Mouse (Mus musculus): ENCODE results near the gene Tmem198b. TPM values are rescaled to one million over a fixed set of nuclear protein-coding genes. Genes with fewer than 3 reads are reported as not detected.
A peak's percentile ranks its signal among the peaks of the same experiment; 100 is the strongest.

Tmem198b gene
- polyA plus RNA-seq, 1 experiment from 2014 or later, result 9.0 TPM

DNA sequence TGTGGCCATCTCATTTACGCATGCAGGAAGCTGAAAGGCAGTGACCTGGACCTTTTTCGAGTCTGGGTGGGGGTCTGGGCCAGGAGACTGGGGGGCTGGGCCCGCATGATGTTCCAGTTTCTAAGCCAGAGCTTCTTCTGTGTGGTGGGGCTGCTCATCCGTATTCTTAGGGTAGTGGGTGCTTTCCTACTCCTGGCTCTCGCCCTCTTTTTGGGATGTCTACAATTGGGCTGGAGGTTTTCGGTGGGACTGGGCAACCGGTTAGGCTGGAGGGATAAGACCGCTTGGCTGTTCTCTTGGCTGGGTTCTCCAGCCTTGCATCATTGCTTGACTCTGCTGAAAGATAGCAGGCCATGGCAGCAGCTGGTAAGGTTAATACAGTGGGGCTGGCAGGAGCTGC lies 2.8 kb upstream of the Tmem198b start:
- Histone ChIP-seq H3K4me3 (ENCODE audit: inconsistent target) (peak overlapping the region; percentile 56; the same call in 1 of the 2 replicates), H3K36me3 (ENCODE audit: inconsistent target) (no peaks in the 10 kb centered on the region), H3K79me2 (ENCODE audit: inconsistent target) (peaks cover 52% of the 10 kb centered on the region), H3K27ac (no peak overlapping the region)
- WGBS (ENCODE audit: missing documents), result 86% methylated on average over 8 of the region's 8 CpGs

- peak overlapping the region; percentile 71 for H3K27ac ChIP-seq
- H3K79me2 ChIP-seq (ENCODE audit: inconsistent target), result peaks cover 52% of the 10 kb centered on the region
- WGBS (ENCODE audit: missing documents), result 40% methylated on average over 6 of the region's 6 CpGs
- no peaks in the 10 kb centered on the region for H3K36me3 ChIP-seq (ENCODE audit: inconsistent target)
- H3K4me3 ChIP-seq (ENCODE audit: inconsistent target), result peak overlapping the region; percentile 56
These were observed 1.9 kb upstream of the Tmem198b start for GRCm38 (mm10) chr10:128806086-128806485.

GRCm38 (mm10) chr10:128805092-128806000 lies 1.2 kb upstream of the Tmem198b start:
- Histone ChIP-seq H3K36me3 (ENCODE audit: inconsistent target) (peaks cover 1% of the 10 kb centered on the region; the same call in 1 of the 2 replicates), H3K27ac (peak overlapping the region; percentile 88), H3K79me2 (ENCODE audit: inconsistent target) (peaks cover 49% of the 10 kb centered on the region), H3K4me3 (ENCODE audit: inconsistent target) (peak overlapping the region; percentile 79)
- 1% methylated on average over 51 of the region's 70 CpGs for WGBS (ENCODE audit: missing documents)

DNA sequence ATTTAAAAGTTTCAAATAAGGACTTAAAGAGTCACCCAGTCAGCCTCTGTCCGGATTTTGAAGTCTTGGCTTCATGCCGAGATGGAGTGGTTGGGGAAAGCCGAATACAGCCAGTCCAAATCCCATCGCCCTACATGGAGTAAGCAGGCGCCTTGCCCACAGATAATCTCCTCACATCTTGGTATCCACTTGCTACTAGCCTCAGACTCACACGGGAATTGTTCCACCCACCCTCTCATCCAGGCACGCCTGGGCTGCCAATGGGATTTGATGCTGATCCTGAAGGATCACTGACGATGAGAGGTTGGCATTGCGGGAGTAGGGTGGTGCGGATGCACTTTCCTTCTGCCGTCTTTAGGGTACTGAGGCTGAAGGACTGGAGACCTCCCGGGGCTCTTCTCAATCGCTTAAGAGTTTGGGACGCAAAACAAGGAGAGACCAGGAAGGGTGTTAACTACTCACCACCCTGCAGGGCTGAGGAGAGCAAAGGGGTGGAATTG lies 349 bp downstream of the Tmem198b start, which contains the start of gene Dnajc14:
Dnajc14 (plus strand) TSS at position 292 of the 500 bp plus-strand sequence.
- H3K27ac ChIP-seq, result peak within 1 kb of the TSS; percentile 88
- peaks cover 15% of the 10 kb centered on the region; the same call in 1 of the 2 replicates for H3K36me3 ChIP-seq (ENCODE audit: inconsistent target)
- H3K4me3 ChIP-seq (ENCODE audit: inconsistent target), result peak within 1 kb of the TSS; percentile 79
- H3K79me2 ChIP-seq (ENCODE audit: inconsistent target), result peaks cover 34% of the 10 kb centered on the region
- WGBS (ENCODE audit: missing documents), result 3% methylated on average over 14 of the region's 14 CpGs

- H3K79me2 ChIP-seq (ENCODE audit: inconsistent target), result peaks cover 29% of the 10 kb centered on the region
- H3K27ac ChIP-seq, result peak overlapping the region; percentile 88
- WGBS (ENCODE audit: missing documents), result 7% methylated on average over 6 of the region's 6 CpGs
- H3K4me3 ChIP-seq (ENCODE audit: inconsistent target), result peak overlapping the region; percentile 79
- peaks cover 20% of the 10 kb centered on the region; the same call in 1 of the 2 replicates for H3K36me3 ChIP-seq (ENCODE audit: inconsistent target)
These were observed 809 bp downstream of the Tmem198b start for GRCm38 (mm10) chr10:128803361-128803760.

DNA sequence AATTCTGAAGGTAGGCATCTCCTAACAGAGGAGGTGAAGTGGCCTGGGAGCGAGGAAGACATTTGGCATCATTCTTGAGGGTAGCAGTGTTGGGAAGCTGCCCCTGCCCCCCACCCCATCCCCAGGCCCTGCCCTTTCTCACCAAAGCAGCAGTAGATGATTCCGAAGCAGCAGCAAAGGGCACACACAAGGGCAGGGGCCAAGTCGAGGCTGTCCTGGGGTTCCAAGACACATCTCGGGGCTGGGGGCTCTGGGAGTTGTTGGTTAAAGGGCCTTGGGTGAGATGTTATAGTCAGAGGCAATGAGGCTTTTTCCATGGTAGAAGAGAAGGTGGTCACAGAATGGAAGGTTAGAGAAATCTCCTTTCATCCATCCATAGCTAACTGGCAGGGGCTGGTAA lies 1.2 kb downstream of the Tmem198b start:
- no peak overlapping the region for H3K27ac ChIP-seq
- 94% methylated on average over 4 of the region's 4 CpGs for WGBS (ENCODE audit: missing documents)
- H3K79me2 ChIP-seq (ENCODE audit: inconsistent target), result peaks cover 25% of the 10 kb centered on the region
- peaks cover 24% of the 10 kb centered on the region; the same call in 1 of the 2 replicates for H3K36me3 ChIP-seq (ENCODE audit: inconsistent target)
- H3K4me3 ChIP-seq (ENCODE audit: inconsistent target), result peak overlapping the region; percentile 79; the same call in 1 of the 2 replicates

DNA sequence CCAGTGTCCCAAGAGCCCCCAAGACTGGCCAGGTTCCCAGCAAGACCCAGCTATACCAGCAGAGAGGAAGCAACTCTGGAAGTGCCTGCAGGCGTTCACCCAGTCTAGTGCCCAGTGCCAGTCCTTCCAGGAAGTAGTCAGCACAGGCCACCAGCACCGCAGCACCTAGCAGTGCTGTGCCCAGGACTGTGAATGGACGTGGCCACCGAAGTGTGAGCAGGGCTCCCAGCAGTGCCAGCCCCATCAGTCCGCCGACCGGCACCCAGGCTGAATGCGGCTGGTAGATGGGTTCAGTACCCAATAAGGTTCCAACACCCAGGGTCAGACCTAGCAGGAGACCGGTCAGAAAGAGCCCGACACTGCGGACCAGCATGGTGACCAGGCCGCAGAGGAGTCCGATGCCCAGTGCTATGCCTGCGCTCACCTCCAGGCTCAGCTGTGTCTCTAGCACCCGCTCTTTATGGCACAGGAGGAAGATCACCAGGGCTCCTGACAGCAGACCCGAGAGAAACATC lies 2.1 kb downstream of the Tmem198b start:
- Histone ChIP-seq H3K79me2 (ENCODE audit: inconsistent target) (peaks cover 16% of the 10 kb centered on the region), H3K36me3 (ENCODE audit: inconsistent target) (peaks cover 30% of the 10 kb centered on the region; the same call in 1 of the 2 replicates), H3K4me3 (ENCODE audit: inconsistent target) (no peak overlapping the region), H3K27ac (no peak overlapping the region)
- 94% methylated on average over 16 of the region's 16 CpGs for WGBS (ENCODE audit: missing documents)

GRCm38 (mm10) chr10:128798676-128799075 lies 5.5 kb downstream of the Tmem198b start:
- Histone ChIP-seq H3K27ac (no peak overlapping the region), H3K4me3 (ENCODE audit: inconsistent target) (no peak overlapping the region), H3K36me3 (ENCODE audit: inconsistent target) (peaks cover 49% of the 10 kb centered on the region; the same call in 1 of the 2 replicates), H3K79me2 (ENCODE audit: inconsistent target) (no peaks in the 10 kb centered on the region)
- WGBS (ENCODE audit: missing documents), result 95% methylated on average over 8 of the region's 8 CpGs

DNA sequence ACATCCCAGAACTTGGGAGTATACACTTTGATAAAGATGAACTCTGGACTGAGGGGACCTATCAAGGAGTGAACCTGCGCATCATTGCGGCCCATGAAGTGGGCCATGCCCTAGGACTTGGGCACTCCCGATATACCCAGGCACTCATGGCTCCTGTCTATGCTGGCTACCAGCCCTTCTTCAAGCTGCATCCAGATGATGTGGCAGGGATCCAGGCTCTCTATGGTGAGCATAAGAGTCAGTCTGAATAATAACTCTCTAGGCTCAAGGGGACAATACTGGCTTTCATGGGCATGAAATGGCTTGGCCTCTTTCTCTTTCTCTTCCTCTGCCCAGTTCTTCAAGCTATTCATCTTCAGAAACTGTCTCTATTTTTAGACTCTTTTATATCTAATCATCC lies 8.6 kb downstream of the Tmem198b start:
- 100% methylated on average over 3 of the region's 3 CpGs for WGBS (ENCODE audit: missing documents)
- Histone ChIP-seq H3K36me3 (ENCODE audit: inconsistent target) (peaks cover 49% of the 10 kb centered on the region; the same call in 1 of the 2 replicates), H3K4me3 (ENCODE audit: inconsistent target) (no peak overlapping the region), H3K79me2 (ENCODE audit: inconsistent target) (peaks cover 8% of the 10 kb centered on the region; the same call in 1 of the 2 replicates), H3K27ac (no peak overlapping the region)

DNA sequence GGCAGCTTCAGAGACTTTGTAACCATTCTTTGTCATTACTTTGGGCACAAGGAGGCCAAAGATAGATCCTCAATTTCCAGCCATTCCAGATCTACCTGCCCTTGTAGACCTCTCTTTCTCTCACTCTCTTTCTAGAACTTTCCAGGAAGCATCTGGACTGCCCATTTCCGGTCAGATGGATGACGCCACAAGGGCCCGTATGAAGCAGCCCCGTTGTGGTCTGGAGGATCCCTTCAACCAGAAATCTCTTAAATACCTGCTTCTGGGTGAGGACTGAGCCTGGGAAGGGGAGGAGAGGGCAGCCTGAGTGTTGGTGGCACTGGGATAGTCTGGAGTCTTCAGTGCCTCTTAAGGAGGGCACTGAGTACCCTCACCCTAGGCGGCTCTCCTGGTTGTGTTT lies 9.8 kb downstream of the Tmem198b start:
- H3K4me3 ChIP-seq (ENCODE audit: inconsistent target), result no peak overlapping the region
- peaks cover 8% of the 10 kb centered on the region; the same call in 1 of the 2 replicates for H3K79me2 ChIP-seq (ENCODE audit: inconsistent target)
- H3K36me3 ChIP-seq (ENCODE audit: inconsistent target), result peaks cover 39% of the 10 kb centered on the region; the same call in 1 of the 2 replicates
- 55% methylated on average over 5 of the region's 5 CpGs for WGBS (ENCODE audit: missing documents)
- no peak overlapping the region for H3K27ac ChIP-seq

- WGBS (ENCODE audit: missing documents), result 80% methylated on average over 1 of the region's 1 CpGs
These were observed 10.9 kb downstream of the Tmem198b start for GRCm38 (mm10) chr10:128793258-128793657.

GRCm38 (mm10) chr10:128792041-128792440 lies 12.1 kb downstream of the Tmem198b start:
- peaks cover 19% of the 10 kb centered on the region; the same call in 1 of the 2 replicates for H3K36me3 ChIP-seq (ENCODE audit: inconsistent target)
- no peak overlapping the region for H3K4me3 ChIP-seq (ENCODE audit: inconsistent target)
- H3K27ac ChIP-seq, result no peak overlapping the region
- H3K79me2 ChIP-seq (ENCODE audit: inconsistent target), result peaks cover 8% of the 10 kb centered on the region; the same call in 1 of the 2 replicates

More at GRCm38 (mm10) chr10:128793258-128793657, 10.9 kb downstream of the Tmem198b start:
- H3K79me2 ChIP-seq (ENCODE audit: inconsistent target), result peaks cover 8% of the 10 kb centered on the region; the same call in 1 of the 2 replicates
- peaks cover 28% of the 10 kb centered on the region; the same call in 1 of the 2 replicates for H3K36me3 ChIP-seq (ENCODE audit: inconsistent target)
- H3K4me3 ChIP-seq (ENCODE audit: inconsistent target), result no peak overlapping the region
- no peak overlapping the region for H3K27ac ChIP-seq

- H3K36me3 ChIP-seq (ENCODE audit: inconsistent target), result peaks cover 10% of the 10 kb centered on the region; the same call in 1 of the 2 replicates
- H3K4me3 ChIP-seq (ENCODE audit: inconsistent target), result peak within 1 kb of the TSS; percentile 38
- H3K79me2 ChIP-seq (ENCODE audit: inconsistent target), result peaks cover 8% of the 10 kb centered on the region; the same call in 1 of the 2 replicates
- WGBS (ENCODE audit: missing documents), result 70% methylated on average over 7 of the region's 7 CpGs
- H3K27ac ChIP-seq, result peak within 1 kb of the TSS; percentile 55
These were observed 13.6 kb downstream of the Tmem198b start, which contains the start of gene Mmp19 for GRCm38 (mm10) chr10:128790398-128791124. Gene Mmp19, plus strand, starts transcription at chr10:128790910.

GRCm38 (mm10) chr10:128780200-128780599 lies 24.0 kb downstream of the Tmem198b start:
- H3K36me3 ChIP-seq (ENCODE audit: inconsistent target), result no peaks in the 10 kb centered on the region
- no peaks in the 10 kb centered on the region for H3K79me2 ChIP-seq (ENCODE audit: inconsistent target)
- WGBS (ENCODE audit: missing documents), result 0% methylated on average over 1 of the region's 1 CpGs
- H3K4me3 ChIP-seq (ENCODE audit: inconsistent target), result no peak overlapping the region
- peak overlapping the region; percentile 89 for H3K27ac ChIP-seq

Data from macrophage (primary cell).